Mouse (Mus musculus): ENCODE results near the gene Rbm28. TPM values are rescaled to one million over a fixed set of nuclear protein-coding genes. Genes with fewer than 3 reads are reported as not detected.

Gene Rbm28
- total RNA-seq (2021), result 10 to 100 TPM; 35.5 to 37.3 TPM
- long read RNA-seq, experiment 1, full-length matches to known transcripts, result 7 of 12 reads
- long read RNA-seq, experiment 1, partial matches to known transcripts, result 1 of 12 reads
- long read RNA-seq, experiment 1, other reads (novel, unspliced or antisense), result 4 of 12 reads
- long read RNA-seq, experiment 2, full-length matches to known transcripts, result 16 of 26 reads
- long read RNA-seq, experiment 2, partial matches to known transcripts, result 4 of 26 reads
- long read RNA-seq, experiment 2, other reads (novel, unspliced or antisense), result 6 of 26 reads

GRCm38 (mm10) chr6:29164314-29165244, at the start of gene Rbm28:
Gene Rbm28 (minus strand): TSS chr6:29165006.
- peak; percentile 93 to 94 for DNase-seq (ENCODE audit: low spot score in 2 of 2)
- intact Hi-C loops (cut with DNase I), result loop anchor here (5.0 kb wide), 1 partner anchor 113 kb away; the partner anchor contains the start of gene Fam71f2

GRCm38 (mm10) chr6:29214245-29214644, 49.4 kb upstream of the Rbm28 start:
- no peak for DNase-seq (ENCODE audit: low spot score in 2 of 2)
- intact Hi-C loops (cut with DNase I), result no loop called here

- intact Hi-C loops (cut with DNase I), result no loop called here
- DNase-seq (ENCODE audit: low spot score in 2 of 2), result no peak
These were observed 48.6 kb upstream of the Rbm28 start for GRCm38 (mm10) chr6:29213436-29213835.

- intact Hi-C loops (cut with DNase I), result no loop called here
- peak; percentile 64 to 71 for DNase-seq (ENCODE audit: low spot score in 2 of 2)
These were observed 47.1 kb upstream of the Rbm28 start for GRCm38 (mm10) chr6:29211806-29212492.

- intact Hi-C loops (cut with DNase I), result no loop called here
- DNase-seq (ENCODE audit: low spot score in 2 of 2), result no peak
These were observed 46.3 kb upstream of the Rbm28 start for GRCm38 (mm10) chr6:29211146-29211545.

- intact Hi-C loops (cut with DNase I), result no loop called here
These were observed 45.6 kb upstream of the Rbm28 start for GRCm38 (mm10) chr6:29210231-29210936.

GRCm38 (mm10) chr6:29208178-29208577, 43.4 kb upstream of the Rbm28 start:
- intact Hi-C loops (cut with DNase I), result no loop called here
- no peak for DNase-seq (ENCODE audit: low spot score in 2 of 2)

More at GRCm38 (mm10) chr6:29210231-29210936, 45.6 kb upstream of the Rbm28 start:
- DNase-seq (ENCODE audit: low spot score in 2 of 2), result no peak

GRCm38 (mm10) chr6:29207017-29207416, 42.2 kb upstream of the Rbm28 start:
- no peak for DNase-seq (ENCODE audit: low spot score in 2 of 2)
- intact Hi-C loops (cut with DNase I), result no loop called here

- intact Hi-C loops (cut with DNase I), result no loop called here
- DNase-seq (ENCODE audit: low spot score in 2 of 2), result no peak
These were observed 41.2 kb upstream of the Rbm28 start for GRCm38 (mm10) chr6:29206006-29206405.

- intact Hi-C loops (cut with DNase I), result loop anchor here (1.0 kb wide), 1 partner anchor 74 kb away; the partner anchor contains the start of gene Fam71f2
- DNase-seq (ENCODE audit: low spot score in 2 of 2), result peak in 1 of 2 experiments; percentile 65
These were observed 40.3 kb upstream of the Rbm28 start for GRCm38 (mm10) chr6:29204932-29205614.

- no peak for DNase-seq (ENCODE audit: low spot score in 2 of 2)
- intact Hi-C loops (cut with DNase I), result no loop called here
These were observed 39.2 kb upstream of the Rbm28 start for GRCm38 (mm10) chr6:29203861-29204585.

GRCm38 (mm10) chr6:29203096-29203495, 38.3 kb upstream of the Rbm28 start:
- intact Hi-C loops (cut with DNase I), result no loop called here
- no peak for DNase-seq (ENCODE audit: low spot score in 2 of 2)

- no peak for DNase-seq (ENCODE audit: low spot score in 2 of 2)
- intact Hi-C loops (cut with DNase I), result no loop called here
These were observed 37.2 kb upstream of the Rbm28 start for GRCm38 (mm10) chr6:29201988-29202387.

GRCm38 (mm10) chr6:29201341-29201740, 36.5 kb upstream of the Rbm28 start:
- DNase-seq (ENCODE audit: low spot score in 2 of 2), result no peak
- intact Hi-C loops (cut with DNase I), result no loop called here

GRCm38 (mm10) chr6:29200496-29200895, 35.7 kb upstream of the Rbm28 start:
- intact Hi-C loops (cut with DNase I), result no loop called here

GRCm38 (mm10) chr6:29199223-29199855, 34.5 kb upstream of the Rbm28 start:
- no peak for DNase-seq (ENCODE audit: low spot score in 2 of 2)
- intact Hi-C loops (cut with DNase I), result no loop called here

More at GRCm38 (mm10) chr6:29200496-29200895, 35.7 kb upstream of the Rbm28 start:
- DNase-seq (ENCODE audit: low spot score in 2 of 2), result no peak

Measured in left cerebral cortex, postnatal 14 days (tissue).